Mouse (Mus musculus): ENCODE data around the gene Secisbp2.

Gene Secisbp2

GRCm38 (mm10) chr13:51643924-51644828, 7.3 kb upstream of the Secisbp2 start:
- DNase-seq (ENCODE audit: low read depth, low spot score), result no peak

- DNase-seq (ENCODE audit: low read depth, low spot score), result peak; percentile 100
Observed at GRCm38 (mm10) chr13:51644829-51645789, 6.4 kb upstream of the Secisbp2 start, which contains the start of gene Cks2. Gene Cks2, plus strand, starts transcription at chr13:51645232.

- DNase-seq (ENCODE audit: low read depth, low spot score), result peak; percentile 70
Observed at GRCm38 (mm10) chr13:51645872-51646271, 5.6 kb upstream of the Secisbp2 start.

GRCm38 (mm10) chr13:51646362-51647027, 5.0 kb upstream of the Secisbp2 start:
- DNase-seq (ENCODE audit: low read depth, low spot score), result no peak

GRCm38 (mm10) chr13:51647770-51648169, 3.7 kb upstream of the Secisbp2 start:
- no peak for DNase-seq (ENCODE audit: low read depth, low spot score)

GRCm38 (mm10) chr13:51648237-51648636, 3.3 kb upstream of the Secisbp2 start:
- DNase-seq (ENCODE audit: low read depth, low spot score), result no peak

- no peak for DNase-seq (ENCODE audit: low read depth, low spot score)
Observed at GRCm38 (mm10) chr13:51649740-51650139, 1.8 kb upstream of the Secisbp2 start.

- DNase-seq (ENCODE audit: low read depth, low spot score), result no peak
Observed at GRCm38 (mm10) chr13:51653159-51653558, 1.7 kb downstream of the Secisbp2 start.

GRCm38 (mm10) chr13:51653961-51654360, 2.5 kb downstream of the Secisbp2 start:
- DNase-seq (ENCODE audit: low read depth, low spot score), result no peak

- no peak for DNase-seq (ENCODE audit: low read depth, low spot score)
Observed at GRCm38 (mm10) chr13:51656516-51657235, 5.2 kb downstream of the Secisbp2 start.

- no peak for DNase-seq (ENCODE audit: low read depth, low spot score)
Observed at GRCm38 (mm10) chr13:51658094-51658493, 6.6 kb downstream of the Secisbp2 start.

GRCm38 (mm10) chr13:51659573-51659972, 8.1 kb downstream of the Secisbp2 start:
- DNase-seq (ENCODE audit: low read depth, low spot score), result no peak

GRCm38 (mm10) chr13:51663561-51663960, 12.1 kb downstream of the Secisbp2 start:
- DNase-seq (ENCODE audit: low read depth, low spot score), result no peak

GRCm38 (mm10) chr13:51668195-51668594, 16.7 kb downstream of the Secisbp2 start:
- peak; percentile 95 for DNase-seq (ENCODE audit: low read depth, low spot score)

GRCm38 (mm10) chr13:51676641-51677040, 25.1 kb downstream of the Secisbp2 start:
- no peak for DNase-seq (ENCODE audit: low read depth, low spot score)

- DNase-seq (ENCODE audit: low read depth, low spot score), result no peak
Observed at GRCm38 (mm10) chr13:51677041-51677440, 25.5 kb downstream of the Secisbp2 start.

- no peak for DNase-seq (ENCODE audit: low read depth, low spot score)
Observed at GRCm38 (mm10) chr13:51677630-51678185, 26.2 kb downstream of the Secisbp2 start.

GRCm38 (mm10) chr13:51678687-51679086, 27.2 kb downstream of the Secisbp2 start:
- DNase-seq (ENCODE audit: low read depth, low spot score), result no peak

GRCm38 (mm10) chr13:51679332-51679731, 27.8 kb downstream of the Secisbp2 start:
- no peak for DNase-seq (ENCODE audit: low read depth, low spot score)

- DNase-seq (ENCODE audit: low read depth, low spot score), result peak; percentile 63
Observed at GRCm38 (mm10) chr13:51681076-51681475, 29.6 kb downstream of the Secisbp2 start.

- no peak for DNase-seq (ENCODE audit: low read depth, low spot score)
Observed at GRCm38 (mm10) chr13:51681634-51682033, 30.1 kb downstream of the Secisbp2 start.
